Mouse (Mus musculus): ENCODE data around the gene Mef2a.

- TF ChIP-seq POLR2A (IDR thresholded peaks at IDR 0.05; ENCODE audit: extremely low read depth, insufficient read depth, low read length) (no peak), CTCF (IDR thresholded peaks at IDR 0.05; ENCODE audit: extremely low read depth, insufficient read depth, low read length) (no peak)
Observed at GRCm38 (mm10) chr7:67211341-67211740, 161.3 kb downstream of the Mef2a start.

Measured in cortical plate, adult 2 months (tissue).